Mouse (Mus musculus): ENCODE measurements around the gene Adcy1. TPM values are rescaled to one million over a fixed set of nuclear protein-coding genes. Genes with fewer than 3 reads are reported as not detected.

The Adcy1 gene
- 1.8 and 2.0 TPM in 2 replicates for polyA plus RNA-seq (2014; fragmentation: Nextera tagmentation; extraction: Ambion mirVana)

- Histone ChIP-seq H3K9ac (ENCODE audit: low read depth, low read length) (peak within 1 kb of the TSS; percentile 59), H3K4me1 (replicated peaks; ENCODE audit: control insufficient read depth, insufficient read depth, low read length) (peaks cover 6% of the 10 kb centered on the region), H3K27ac (ENCODE audit: low read depth, low read length) (no peak within 1 kb of the TSS), H3K27me3 (ENCODE audit: control insufficient read depth, insufficient read depth, low read length) (peaks cover 35% of the 10 kb centered on the region), H3K4me2 (replicated peaks; ENCODE audit: low read depth, low read length) (peak within 1 kb of the TSS; percentile 97), H3K9me3 (ENCODE audit: control insufficient read depth, low read length) (no peaks in the 10 kb centered on the region), H3K36me3 (ENCODE audit: control insufficient read depth, insufficient read depth, low read length) (no peaks in the 10 kb centered on the region), H3K4me3 (ENCODE audit: low read depth, low read length) (peak within 1 kb of the TSS; percentile 62)
- WGBS: under 1% methylated on average over 26 of the region's 69 CpGs
- ATAC-seq (ENCODE audit: low FRiP score) (peak; percentile 58), DNase-seq (ENCODE audit: low spot score) (peak; percentile 75)
Measured at GRCm38 (mm10) chr11:7063001-7063584, at the start of gene Adcy1. Gene Adcy1 (plus strand): TSS chr11:7063489.

GRCm38 (mm10) chr11:7016907-7017306 is 46.4 kb upstream of the Adcy1 start:
- DNase-seq (ENCODE audit: low spot score): no peak
- Histone ChIP-seq H3K27ac (ENCODE audit: low read depth, low read length) (no peak overlapping the region), H3K4me1 (replicated peaks; ENCODE audit: control insufficient read depth, insufficient read depth, low read length) (no peaks in the 10 kb centered on the region), H3K9ac (ENCODE audit: low read depth, low read length) (no peak overlapping the region), H3K4me3 (ENCODE audit: low read depth, low read length) (no peak overlapping the region), H3K27me3 (ENCODE audit: control insufficient read depth, insufficient read depth, low read length) (no peaks in the 10 kb centered on the region), H3K4me2 (replicated peaks; ENCODE audit: low read depth, low read length) (no peak overlapping the region), H3K9me3 (ENCODE audit: control insufficient read depth, low read length) (no peaks in the 10 kb centered on the region), H3K36me3 (ENCODE audit: control insufficient read depth, insufficient read depth, low read length) (no peaks in the 10 kb centered on the region)
- ATAC-seq (ENCODE audit: low FRiP score): no peak
- WGBS: 94% methylated on average over 12 of the region's 12 CpGs

GRCm38 (mm10) chr11:7018078-7018477 is 45.2 kb upstream of the Adcy1 start:
- Histone ChIP-seq H3K36me3 (ENCODE audit: control insufficient read depth, insufficient read depth, low read length) (no peaks in the 10 kb centered on the region), H3K4me2 (replicated peaks; ENCODE audit: low read depth, low read length) (no peak overlapping the region), H3K9me3 (ENCODE audit: control insufficient read depth, low read length) (no peaks in the 10 kb centered on the region), H3K27ac (ENCODE audit: low read depth, low read length) (no peak overlapping the region), H3K9ac (ENCODE audit: low read depth, low read length) (no peak overlapping the region), H3K27me3 (ENCODE audit: control insufficient read depth, insufficient read depth, low read length) (no peaks in the 10 kb centered on the region), H3K4me3 (ENCODE audit: low read depth, low read length) (no peak overlapping the region), H3K4me1 (replicated peaks; ENCODE audit: control insufficient read depth, insufficient read depth, low read length) (no peaks in the 10 kb centered on the region)
- no peak for ATAC-seq (ENCODE audit: low FRiP score)
- DNase-seq (ENCODE audit: low spot score): no peak
- WGBS: 92% methylated on average over 5 of the region's 5 CpGs

- Histone ChIP-seq H3K9ac (ENCODE audit: low read depth, low read length) (no peak overlapping the region), H3K9me3 (ENCODE audit: control insufficient read depth, low read length) (no peaks in the 10 kb centered on the region), H3K4me3 (ENCODE audit: low read depth, low read length) (no peak overlapping the region), H3K27me3 (ENCODE audit: control insufficient read depth, insufficient read depth, low read length) (no peaks in the 10 kb centered on the region), H3K4me1 (replicated peaks; ENCODE audit: control insufficient read depth, insufficient read depth, low read length) (no peaks in the 10 kb centered on the region), H3K4me2 (replicated peaks; ENCODE audit: low read depth, low read length) (no peak overlapping the region), H3K36me3 (ENCODE audit: control insufficient read depth, insufficient read depth, low read length) (no peaks in the 10 kb centered on the region), H3K27ac (ENCODE audit: low read depth, low read length) (no peak overlapping the region)
- WGBS: 92% methylated on average over 7 of the region's 7 CpGs
- no peak for ATAC-seq (ENCODE audit: low FRiP score)
- DNase-seq (ENCODE audit: low spot score): no peak
Measured at GRCm38 (mm10) chr11:7019006-7019525, 44.2 kb upstream of the Adcy1 start.

GRCm38 (mm10) chr11:7033063-7033462 is 30.2 kb upstream of the Adcy1 start:
- ATAC-seq (ENCODE audit: low FRiP score): no peak
- Histone ChIP-seq H3K4me1 (replicated peaks; ENCODE audit: control insufficient read depth, insufficient read depth, low read length) (no peaks in the 10 kb centered on the region), H3K9ac (ENCODE audit: low read depth, low read length) (no peak overlapping the region), H3K36me3 (ENCODE audit: control insufficient read depth, insufficient read depth, low read length) (no peaks in the 10 kb centered on the region), H3K27ac (ENCODE audit: low read depth, low read length) (no peak overlapping the region), H3K9me3 (ENCODE audit: control insufficient read depth, low read length) (no peaks in the 10 kb centered on the region), H3K4me2 (replicated peaks; ENCODE audit: low read depth, low read length) (no peak overlapping the region), H3K4me3 (ENCODE audit: low read depth, low read length) (no peak overlapping the region), H3K27me3 (ENCODE audit: control insufficient read depth, insufficient read depth, low read length) (no peaks in the 10 kb centered on the region)
- DNase-seq (ENCODE audit: low spot score): no peak
- WGBS: 83% methylated on average over 2 of the region's 2 CpGs

- Histone ChIP-seq H3K27ac (ENCODE audit: low read depth, low read length) (no peak overlapping the region), H3K4me2 (replicated peaks; ENCODE audit: low read depth, low read length) (no peak overlapping the region), H3K9ac (ENCODE audit: low read depth, low read length) (no peak overlapping the region), H3K9me3 (ENCODE audit: control insufficient read depth, low read length) (no peaks in the 10 kb centered on the region), H3K4me1 (replicated peaks; ENCODE audit: control insufficient read depth, insufficient read depth, low read length) (no peaks in the 10 kb centered on the region), H3K4me3 (ENCODE audit: low read depth, low read length) (no peak overlapping the region), H3K27me3 (ENCODE audit: control insufficient read depth, insufficient read depth, low read length) (no peaks in the 10 kb centered on the region), H3K36me3 (ENCODE audit: control insufficient read depth, insufficient read depth, low read length) (no peaks in the 10 kb centered on the region)
- ATAC-seq (ENCODE audit: low FRiP score) (no peak), DNase-seq (ENCODE audit: low spot score) (no peak)
- 42% methylated on average over 7 of the region's 7 CpGs for WGBS
Measured at GRCm38 (mm10) chr11:7039722-7040121, 23.6 kb upstream of the Adcy1 start.

- WGBS: 79% methylated on average over 6 of the region's 6 CpGs
- H3K9ac ChIP-seq (ENCODE audit: low read depth, low read length): no peak overlapping the region
- no peaks in the 10 kb centered on the region for H3K27me3 ChIP-seq (ENCODE audit: control insufficient read depth, insufficient read depth, low read length)
- H3K4me3 ChIP-seq (ENCODE audit: low read depth, low read length): no peak overlapping the region
- no peaks in the 10 kb centered on the region for H3K4me1 ChIP-seq (replicated peaks; ENCODE audit: control insufficient read depth, insufficient read depth, low read length)
- DNase-seq (ENCODE audit: low spot score) (no peak), ATAC-seq (ENCODE audit: low FRiP score) (no peak)
- H3K27ac ChIP-seq (ENCODE audit: low read depth, low read length): no peak overlapping the region
- no peaks in the 10 kb centered on the region for H3K9me3 ChIP-seq (ENCODE audit: control insufficient read depth, low read length)
- no peak overlapping the region for H3K4me2 ChIP-seq (replicated peaks; ENCODE audit: low read depth, low read length)
- H3K36me3 ChIP-seq (ENCODE audit: control insufficient read depth, insufficient read depth, low read length): no peaks in the 10 kb centered on the region
Measured at GRCm38 (mm10) chr11:7040801-7041200, 22.5 kb upstream of the Adcy1 start.

- no peak overlapping the region for H3K4me2 ChIP-seq (replicated peaks; ENCODE audit: low read depth, low read length)
- no peak overlapping the region for H3K4me3 ChIP-seq (ENCODE audit: low read depth, low read length)
- ATAC-seq (ENCODE audit: low FRiP score) (no peak), DNase-seq (ENCODE audit: low spot score) (no peak)
- H3K9ac ChIP-seq (ENCODE audit: low read depth, low read length): no peak overlapping the region
- H3K36me3 ChIP-seq (ENCODE audit: control insufficient read depth, insufficient read depth, low read length): no peaks in the 10 kb centered on the region
- H3K27me3 ChIP-seq (ENCODE audit: control insufficient read depth, insufficient read depth, low read length): no peaks in the 10 kb centered on the region
- no peaks in the 10 kb centered on the region for H3K9me3 ChIP-seq (ENCODE audit: control insufficient read depth, low read length)
- 92% methylated on average over 2 of the region's 2 CpGs for WGBS
- no peaks in the 10 kb centered on the region for H3K4me1 ChIP-seq (replicated peaks; ENCODE audit: control insufficient read depth, insufficient read depth, low read length)
- no peak overlapping the region for H3K27ac ChIP-seq (ENCODE audit: low read depth, low read length)
Measured at GRCm38 (mm10) chr11:7047176-7047575, 16.1 kb upstream of the Adcy1 start.

- H3K4me1 ChIP-seq (replicated peaks; ENCODE audit: control insufficient read depth, insufficient read depth, low read length): no peaks in the 10 kb centered on the region
- no peaks in the 10 kb centered on the region for H3K36me3 ChIP-seq (ENCODE audit: control insufficient read depth, insufficient read depth, low read length)
- H3K9ac ChIP-seq (ENCODE audit: low read depth, low read length): no peak overlapping the region
- H3K9me3 ChIP-seq (ENCODE audit: control insufficient read depth, low read length): no peaks in the 10 kb centered on the region
- no peaks in the 10 kb centered on the region for H3K27me3 ChIP-seq (ENCODE audit: control insufficient read depth, insufficient read depth, low read length)
- no peak overlapping the region for H3K4me3 ChIP-seq (ENCODE audit: low read depth, low read length)
- H3K4me2 ChIP-seq (replicated peaks; ENCODE audit: low read depth, low read length): no peak overlapping the region
- no peak overlapping the region for H3K27ac ChIP-seq (ENCODE audit: low read depth, low read length)
- ATAC-seq (ENCODE audit: low FRiP score) (no peak), DNase-seq (ENCODE audit: low spot score) (no peak)
Measured at GRCm38 (mm10) chr11:7047584-7047983, 15.7 kb upstream of the Adcy1 start.
